Mouse (Mus musculus): ENCODE results near the gene Hdhd3. TPM values are rescaled to one million over a fixed set of nuclear protein-coding genes. Genes with fewer than 3 reads are reported as not detected.

The Hdhd3 gene
- polyA plus RNA-seq, 1 experiment from 2014 or later: 15.6 TPM

- H3K36me3 ChIP-seq (ENCODE audit: control insufficient read depth, insufficient read depth, low read length): no peaks in the 10 kb centered on the region
- no peak overlapping the region for H3K4me2 ChIP-seq (ENCODE audit: low read depth, low read length)
- peaks cover 8% of the 10 kb centered on the region for H3K27me3 ChIP-seq (ENCODE audit: control insufficient read depth, insufficient read depth, low read length)
- no peaks in the 10 kb centered on the region for H3K4me1 ChIP-seq (ENCODE audit: control insufficient read depth, insufficient read depth, low read length)
- WGBS: 95% methylated on average over 2 of the region's 2 CpGs
- H3K27ac ChIP-seq (ENCODE audit: low read depth, low read length): no peak overlapping the region
- ATAC-seq (ENCODE audit: low read depth): no peak
- no peak overlapping the region for H3K4me3 ChIP-seq (ENCODE audit: low read depth, low read length)
- H3K9ac ChIP-seq (replicated peaks; ENCODE audit: low read depth, low read length): no peak overlapping the region
- H3K9me3 ChIP-seq (ENCODE audit: control insufficient read depth, low read length): no peaks in the 10 kb centered on the region
Observed at GRCm38 (mm10) chr4:62475131-62475530, 28.1 kb downstream of the Hdhd3 start.

GRCm38 (mm10) chr4:62472071-62472470 is 31.2 kb downstream of the Hdhd3 start:
- Histone ChIP-seq H3K9me3 (ENCODE audit: control insufficient read depth, low read length) (no peaks in the 10 kb centered on the region), H3K4me3 (ENCODE audit: low read depth, low read length) (no peak overlapping the region), H3K36me3 (ENCODE audit: control insufficient read depth, insufficient read depth, low read length) (no peaks in the 10 kb centered on the region), H3K9ac (replicated peaks; ENCODE audit: low read depth, low read length) (no peak overlapping the region), H3K4me1 (ENCODE audit: control insufficient read depth, insufficient read depth, low read length) (no peaks in the 10 kb centered on the region), H3K4me2 (ENCODE audit: low read depth, low read length) (no peak overlapping the region), H3K27ac (ENCODE audit: low read depth, low read length) (no peak overlapping the region), H3K27me3 (ENCODE audit: control insufficient read depth, insufficient read depth, low read length) (no peaks in the 10 kb centered on the region)
- no peak for ATAC-seq (ENCODE audit: low read depth)
- whole genome bisulfite sequencing: 92% methylated on average over 2 of the region's 2 CpGs

DNA sequence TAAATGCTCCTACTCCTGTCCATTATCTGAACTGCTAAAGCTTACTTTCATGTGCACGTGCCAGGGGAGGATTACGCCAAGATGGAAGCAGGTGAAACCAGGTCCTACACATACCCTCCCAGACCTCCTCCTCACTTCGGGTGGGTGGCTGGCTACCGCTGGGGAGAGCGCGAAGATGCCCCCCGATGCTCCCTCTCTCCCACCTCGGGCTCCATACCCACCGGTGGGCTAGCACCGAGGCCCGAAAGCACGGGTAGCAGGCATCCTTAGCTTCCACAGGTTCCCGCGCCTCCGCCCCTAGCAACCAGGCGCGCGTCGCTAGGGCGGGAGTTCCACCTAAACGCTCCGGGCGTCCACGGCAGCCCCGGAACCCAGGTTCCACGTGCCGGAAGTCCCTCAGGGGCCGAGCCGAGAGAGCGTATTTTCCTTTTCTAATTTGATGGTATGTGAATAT is 32.6 kb downstream of the Hdhd3 start, which contains the start of gene Wdr31:
TSS of gene Wdr31 (minus strand) at position 299 of the 454 bp plus-strand sequence.
- H3K4me3 ChIP-seq (ENCODE audit: low read depth, low read length): peak within 1 kb of the TSS; percentile 49
- no peaks in the 10 kb centered on the region for H3K9me3 ChIP-seq (ENCODE audit: control insufficient read depth, low read length)
- H3K27me3 ChIP-seq (ENCODE audit: control insufficient read depth, insufficient read depth, low read length): no peaks in the 10 kb centered on the region
- no peak within 1 kb of the TSS for H3K27ac ChIP-seq (ENCODE audit: low read depth, low read length)
- no peaks in the 10 kb centered on the region for H3K36me3 ChIP-seq (ENCODE audit: control insufficient read depth, insufficient read depth, low read length)
- no peaks in the 10 kb centered on the region for H3K4me1 ChIP-seq (ENCODE audit: control insufficient read depth, insufficient read depth, low read length)
- WGBS: under 1% methylated on average over 30 of the region's 30 CpGs
- H3K4me2 ChIP-seq (ENCODE audit: low read depth, low read length): peak within 1 kb of the TSS; percentile 66
- peak; percentile 97 for ATAC-seq (ENCODE audit: low read depth)
- H3K9ac ChIP-seq (replicated peaks; ENCODE audit: low read depth, low read length): peak within 1 kb of the TSS; percentile 52; the same call in 1 of the 2 replicates

GRCm38 (mm10) chr4:62468158-62468557 is 35.1 kb downstream of the Hdhd3 start:
- 88% methylated on average over 1 of the region's 1 CpGs for WGBS
- Histone ChIP-seq H3K4me3 (ENCODE audit: low read depth, low read length) (no peak overlapping the region), H3K9me3 (ENCODE audit: control insufficient read depth, low read length) (no peaks in the 10 kb centered on the region), H3K9ac (replicated peaks; ENCODE audit: low read depth, low read length) (no peak overlapping the region), H3K27ac (ENCODE audit: low read depth, low read length) (no peak overlapping the region), H3K27me3 (ENCODE audit: control insufficient read depth, insufficient read depth, low read length) (no peaks in the 10 kb centered on the region), H3K4me1 (ENCODE audit: control insufficient read depth, insufficient read depth, low read length) (no peaks in the 10 kb centered on the region), H3K4me2 (ENCODE audit: low read depth, low read length) (no peak overlapping the region), H3K36me3 (ENCODE audit: control insufficient read depth, insufficient read depth, low read length) (no peaks in the 10 kb centered on the region)
- no peak for ATAC-seq (ENCODE audit: low read depth)

DNA sequence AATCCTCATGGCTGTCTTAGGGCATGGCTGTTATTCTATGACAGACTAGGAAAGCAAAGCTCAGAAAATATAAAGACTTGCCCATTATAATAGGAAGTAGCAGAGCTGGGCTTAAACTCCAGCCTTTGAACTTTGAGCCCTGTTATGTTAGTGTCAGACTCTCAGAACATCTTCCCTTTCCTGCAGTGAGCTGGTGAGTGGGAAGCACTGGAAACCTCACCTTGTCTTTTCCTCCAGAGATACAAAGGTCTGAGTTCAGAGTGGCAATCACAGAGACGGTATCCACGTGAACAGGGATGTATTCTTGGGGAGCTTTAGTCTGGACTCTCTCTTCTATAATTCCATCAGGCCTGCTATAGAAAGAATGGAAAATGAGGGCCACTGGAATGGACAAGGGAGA is 40.1 kb downstream of the Hdhd3 start:
- H3K27me3 ChIP-seq (ENCODE audit: control insufficient read depth, insufficient read depth, low read length): no peaks in the 10 kb centered on the region
- no peak overlapping the region for H3K9ac ChIP-seq (replicated peaks; ENCODE audit: low read depth, low read length)
- H3K36me3 ChIP-seq (ENCODE audit: control insufficient read depth, insufficient read depth, low read length): no peaks in the 10 kb centered on the region
- no peak overlapping the region for H3K4me2 ChIP-seq (ENCODE audit: low read depth, low read length)
- H3K4me1 ChIP-seq (ENCODE audit: control insufficient read depth, insufficient read depth, low read length): no peaks in the 10 kb centered on the region
- ATAC-seq (ENCODE audit: low read depth): no peak
- WGBS: 92% methylated on average over 2 of the region's 2 CpGs
- no peaks in the 10 kb centered on the region for H3K9me3 ChIP-seq (ENCODE audit: control insufficient read depth, low read length)
- no peak overlapping the region for H3K4me3 ChIP-seq (ENCODE audit: low read depth, low read length)
- no peak overlapping the region for H3K27ac ChIP-seq (ENCODE audit: low read depth, low read length)

DNA sequence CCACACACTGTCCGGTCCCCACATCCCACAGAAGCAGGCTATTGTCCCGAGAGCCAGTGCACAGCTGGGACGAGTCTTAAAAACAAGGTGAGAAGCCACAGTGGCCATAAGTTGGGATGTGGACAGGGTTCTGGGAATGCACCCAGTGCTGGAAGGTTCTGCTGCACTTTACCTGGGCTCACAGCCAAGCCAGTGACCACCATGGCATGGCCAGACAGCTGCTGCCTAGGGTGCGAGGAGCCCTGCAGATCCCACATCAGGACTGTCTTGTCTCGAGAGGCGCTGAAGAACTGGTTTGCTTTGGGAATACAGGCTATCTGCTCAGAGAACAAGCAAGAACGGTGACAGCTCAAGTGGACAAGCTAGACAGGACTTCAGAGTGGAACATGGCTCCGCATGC is 42.9 kb downstream of the Hdhd3 start:
- WGBS: 92% methylated on average over 8 of the region's 8 CpGs
- ATAC-seq (ENCODE audit: low read depth): no peak
- no peaks in the 10 kb centered on the region for H3K4me1 ChIP-seq (ENCODE audit: control insufficient read depth, insufficient read depth, low read length)

DNA sequence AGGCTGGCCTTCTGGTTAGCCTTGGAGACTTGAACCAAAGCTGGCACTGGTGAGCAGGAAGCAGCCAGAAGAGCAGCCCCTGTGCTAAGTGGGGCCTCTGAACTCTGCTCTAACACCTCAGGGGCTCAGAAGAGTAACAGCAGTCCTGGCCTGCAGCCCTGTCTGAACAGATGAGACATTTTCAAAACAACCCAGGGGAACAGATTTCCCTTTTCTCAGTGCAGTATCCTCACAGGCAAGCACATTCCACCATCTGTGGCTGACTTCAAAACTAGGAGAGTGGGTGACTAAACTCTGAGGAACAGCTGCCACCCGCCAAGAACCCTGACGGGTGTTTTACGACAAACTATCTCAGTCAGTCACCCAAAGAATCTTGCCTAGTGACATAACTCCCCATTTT is 44.2 kb downstream of the Hdhd3 start:
- no peak for ATAC-seq (ENCODE audit: low read depth)
- 69% methylated on average over 3 of the region's 3 CpGs for WGBS
- H3K9ac ChIP-seq (replicated peaks; ENCODE audit: low read depth, low read length): no peak overlapping the region

More for the DNA sequence above, 42.9 kb downstream of the Hdhd3 start:
- Histone ChIP-seq H3K27me3 (ENCODE audit: control insufficient read depth, insufficient read depth, low read length) (no peaks in the 10 kb centered on the region), H3K9me3 (ENCODE audit: control insufficient read depth, low read length) (no peaks in the 10 kb centered on the region), H3K36me3 (ENCODE audit: control insufficient read depth, insufficient read depth, low read length) (no peaks in the 10 kb centered on the region), H3K9ac (replicated peaks; ENCODE audit: low read depth, low read length) (no peak overlapping the region), H3K4me2 (ENCODE audit: low read depth, low read length) (no peak overlapping the region), H3K27ac (ENCODE audit: low read depth, low read length) (no peak overlapping the region), H3K4me3 (ENCODE audit: low read depth, low read length) (no peak overlapping the region)

DNA sequence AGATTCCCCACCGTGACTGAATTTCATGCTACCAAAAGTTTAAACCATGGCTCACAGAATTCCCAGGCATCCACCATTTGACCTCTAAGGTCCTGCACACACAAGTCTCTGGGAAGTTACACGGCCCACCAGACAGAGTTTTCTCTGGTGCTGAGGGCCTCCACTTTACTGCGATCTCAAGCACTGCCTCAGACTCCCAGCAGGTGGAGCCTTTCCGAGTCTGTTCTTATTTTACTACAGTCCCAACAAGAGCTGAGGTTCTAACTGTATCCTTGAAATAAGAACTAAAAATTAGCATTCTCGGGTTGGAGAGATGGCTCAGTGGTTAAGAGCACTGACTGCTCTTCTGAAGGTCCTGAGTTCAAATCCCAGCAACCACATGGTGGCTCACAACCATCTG is 48.3 kb downstream of the Hdhd3 start:
- Histone ChIP-seq H3K4me1 (ENCODE audit: control insufficient read depth, insufficient read depth, low read length) (no peaks in the 10 kb centered on the region), H3K4me2 (ENCODE audit: low read depth, low read length) (no peak overlapping the region), H3K36me3 (ENCODE audit: control insufficient read depth, insufficient read depth, low read length) (no peaks in the 10 kb centered on the region), H3K9me3 (ENCODE audit: control insufficient read depth, low read length) (no peaks in the 10 kb centered on the region), H3K4me3 (ENCODE audit: low read depth, low read length) (no peak overlapping the region), H3K9ac (replicated peaks; ENCODE audit: low read depth, low read length) (no peak overlapping the region), H3K27ac (ENCODE audit: low read depth, low read length) (no peak overlapping the region), H3K27me3 (ENCODE audit: control insufficient read depth, insufficient read depth, low read length) (no peaks in the 10 kb centered on the region)
- 70% methylated on average over 5 of the region's 5 CpGs for WGBS
- ATAC-seq (ENCODE audit: low read depth): no peak

More for the DNA sequence above, 44.2 kb downstream of the Hdhd3 start:
- Histone ChIP-seq H3K36me3 (ENCODE audit: control insufficient read depth, insufficient read depth, low read length) (no peaks in the 10 kb centered on the region), H3K4me2 (ENCODE audit: low read depth, low read length) (no peak overlapping the region), H3K4me1 (ENCODE audit: control insufficient read depth, insufficient read depth, low read length) (no peaks in the 10 kb centered on the region), H3K9me3 (ENCODE audit: control insufficient read depth, low read length) (no peaks in the 10 kb centered on the region), H3K27me3 (ENCODE audit: control insufficient read depth, insufficient read depth, low read length) (no peaks in the 10 kb centered on the region), H3K4me3 (ENCODE audit: low read depth, low read length) (no peak overlapping the region), H3K27ac (ENCODE audit: low read depth, low read length) (no peak overlapping the region)

All from neural tube, embryonic 14.5 days (tissue).